Mouse (Mus musculus) C2C12 (cell line): ENCODE results near the gene Dbt. TPM values are rescaled to one million over a fixed set of nuclear protein-coding genes. Genes with fewer than 3 reads are reported as not detected.

Experiments used
- H3K27me3 ChIP-seq: one replicate; pipeline ENCODE4 v1.6.1; 2011; ENCODE audit not compliant: control insufficient read depth, insufficient read depth, insufficient read length
- H3K36me3 ChIP-seq: one replicate; pipeline ENCODE4 v1.6.1; 2011; ENCODE audit not compliant: control insufficient read depth, insufficient read depth
- H3K4me3 ChIP-seq: one replicate; pipeline ENCODE4 v1.5.1; 2011; ENCODE audit warnings: mild to moderate bottlenecking, control low read depth; ENCODE audit not compliant: poor library complexity, insufficient read depth, severe bottlenecking
- H3K79me2 ChIP-seq: one replicate; pipeline ENCODE4 v1.6.1; 2011; ENCODE audit not compliant: control insufficient read depth, insufficient read depth
- H3K79me3 ChIP-seq: one replicate; pipeline ENCODE4 v1.6.1; 2011; ENCODE audit warnings: low read depth, control low read depth
- H3ac ChIP-seq: one replicate; pipeline ENCODE3; 2011; ENCODE audit warnings: low read depth; ENCODE audit not compliant: control insufficient read depth, insufficient read length
- CEBPB ChIP-seq: IDR thresholded peaks from one replicate; pipeline ENCODE4 v1.6.1; 2011; ENCODE audit warnings: low read depth, mild to moderate bottlenecking, control low read depth, moderate library complexity
- CTCF ChIP-seq: IDR thresholded peaks from one replicate; pipeline ENCODE4 v1.5.1; 2011; ENCODE audit not compliant: control insufficient read depth, insufficient read depth, insufficient read length
- FOSL1 ChIP-seq: IDR thresholded peaks from one replicate; pipeline ENCODE4 v1.8.0; 2011; ENCODE audit warnings: mild to moderate bottlenecking, low read length; ENCODE audit not compliant: poor library complexity, insufficient read depth, severe bottlenecking
- MAX ChIP-seq: IDR thresholded peaks from one replicate; pipeline ENCODE4 v1.6.1; 2011; ENCODE audit warnings: mild to moderate bottlenecking, control low read depth
- MYOD1 ChIP-seq: IDR thresholded peaks from one replicate; pipeline ENCODE4 v1.6.1; 2011; ENCODE audit warnings: low read depth; ENCODE audit not compliant: control insufficient read depth, insufficient read length
- MYOG ChIP-seq: IDR thresholded peaks from one replicate; pipeline ENCODE4 v1.6.1; 2011; ENCODE audit not compliant: control insufficient read depth, insufficient read length; ENCODE audit errors: extremely low read depth
- USF1 ChIP-seq: IDR thresholded peaks from one replicate; pipeline ENCODE4 v1.6.1; 2011; ENCODE audit warnings: low read depth, mild to moderate bottlenecking, control low read depth, moderate library complexity
- long read RNA-seq, 2 experiments: library from polyadenylated mRNA; unstranded; transcript quantifications; one replicate each; pipeline ENCODE4 v2.0.0; 2019 to 2020
- polyA plus RNA-seq: library from polyadenylated mRNA; unstranded; fragments of >200 nt; fragmentation: generic; extraction: Trizol; gene quantifications from one replicate; pipeline ENCODE4 v1.2.1, GENCODE M21; 2012; ENCODE audit warnings: missing spikeins

The Dbt gene
- polyA plus RNA-seq, result 1.8 TPM
- long read RNA-seq, experiment 1, partial matches to known transcripts, result 2 of 6 reads
- long read RNA-seq, experiment 1, other reads (novel, unspliced or antisense), result 1 of 6 reads
- long read RNA-seq, experiment 2, transcript Dbt-201 (11 exons, 3,301 nt), result major isoform, 46 of 64 reads
- long read RNA-seq, experiment 2, partial matches to known transcripts, result 2 of 64 reads
- long read RNA-seq, experiment 2, other reads (novel, unspliced or antisense), result 16 of 64 reads

DNA sequence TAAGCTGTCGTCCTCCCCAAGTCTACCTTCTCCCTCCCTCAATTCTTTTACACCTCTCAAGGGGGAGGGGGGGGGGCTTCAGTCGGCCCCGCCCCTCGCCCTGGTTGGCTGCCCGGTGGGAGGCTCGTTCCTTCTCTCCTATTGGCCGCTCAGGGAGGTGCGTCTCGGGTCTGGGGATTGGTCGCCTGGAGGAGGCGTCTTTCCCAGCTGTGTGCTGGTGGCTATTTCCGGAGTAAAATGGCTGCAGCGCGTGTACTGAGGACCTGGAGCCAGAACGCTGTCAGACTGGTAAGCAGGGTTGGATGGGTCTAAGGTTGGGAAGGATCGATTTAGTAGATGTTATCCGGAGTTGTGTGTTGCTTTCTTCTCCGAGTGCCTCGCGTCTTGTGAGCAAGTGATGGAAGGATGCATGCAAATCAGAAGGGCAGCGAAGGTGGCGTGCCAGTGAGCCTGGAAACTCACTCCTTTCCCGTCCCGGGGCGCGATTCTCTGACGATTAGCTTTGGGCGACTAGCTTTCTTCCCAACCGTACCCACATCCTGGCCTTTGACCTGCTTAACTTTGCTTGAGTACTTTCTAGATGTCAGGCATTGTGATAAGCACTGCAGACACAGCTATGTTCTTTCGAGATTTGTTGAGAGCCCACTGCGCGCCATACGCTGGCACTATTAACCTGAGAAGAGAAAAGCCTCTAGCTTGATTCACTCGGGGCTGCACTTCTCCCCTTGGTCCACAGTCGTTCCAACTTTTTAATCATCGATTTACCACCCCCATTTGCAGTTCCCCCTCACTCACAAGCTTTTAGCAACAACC lies at the start of gene Dbt:
TSS of gene Dbt (plus strand) at position 167 of the 813 bp plus-strand sequence.
- no peaks in the 10 kb centered on the region for H3K79me2 ChIP-seq
- peak within 1 kb of the TSS; percentile 9 for H3ac ChIP-seq
- peak within 1 kb of the TSS; percentile 39 for H3K4me3 ChIP-seq
- no peaks in the 10 kb centered on the region for H3K36me3 ChIP-seq
- TF ChIP-seq MAX (peak; percentile 89), USF1 (no peak)
- no peaks in the 10 kb centered on the region for H3K27me3 ChIP-seq
- no peaks in the 10 kb centered on the region for H3K79me3 ChIP-seq

DNA sequence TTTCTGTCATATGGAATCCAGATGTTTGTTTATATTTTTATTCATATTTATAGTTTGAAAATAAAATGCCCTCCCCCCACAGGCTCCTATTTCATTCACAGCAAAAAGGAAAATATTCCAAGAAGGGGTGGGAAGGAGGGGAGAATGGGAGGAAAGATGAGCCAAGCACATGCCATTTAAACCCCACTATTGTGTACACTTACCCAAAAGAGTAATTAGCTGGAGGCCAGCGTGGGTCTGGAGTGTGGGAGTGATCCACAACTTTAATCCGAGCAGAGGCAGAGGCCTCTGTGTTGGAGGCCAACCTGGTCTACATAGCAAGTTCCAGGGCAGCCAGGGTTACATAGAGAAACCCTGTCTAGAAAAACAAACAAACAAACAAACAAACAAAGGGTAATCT lies 48.6 kb upstream of the Dbt start:
- H3K4me3 ChIP-seq, result no peak overlapping the region
- TF ChIP-seq MAX, result no peak
- no peak for TF ChIP-seq CEBPB
- TF ChIP-seq MYOG, result no peak
- no peak for TF ChIP-seq CTCF
- no peak for TF ChIP-seq USF1
- TF ChIP-seq MYOD1, result no peak
- no peak for TF ChIP-seq FOSL1

DNA sequence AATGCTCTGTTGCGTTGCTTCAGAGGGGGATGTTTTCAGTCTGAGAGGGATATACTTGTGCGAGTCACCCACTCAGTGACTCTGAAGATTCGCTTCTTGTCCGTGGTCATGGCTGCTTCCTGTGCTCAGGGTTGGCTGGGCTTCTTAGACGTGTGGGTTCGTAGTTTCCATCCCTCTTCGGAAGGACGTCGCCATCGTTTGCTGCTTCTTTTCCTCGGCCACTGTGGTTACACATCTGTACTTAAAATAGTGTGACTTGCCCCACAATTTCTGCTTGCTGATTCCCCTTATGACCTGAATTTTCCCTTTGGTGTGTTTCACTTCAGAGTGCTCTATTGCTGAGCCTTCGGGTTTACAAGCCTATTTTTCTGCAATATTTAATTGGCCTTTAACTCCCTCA lies 47.2 kb upstream of the Dbt start:
- TF ChIP-seq FOSL1 (no peak), USF1 (no peak), MYOD1 (no peak), CEBPB (no peak), CTCF (no peak)
- H3K79me3 ChIP-seq, result no peaks in the 10 kb centered on the region
- no peaks in the 10 kb centered on the region for H3K79me2 ChIP-seq
- no peak overlapping the region for H3ac ChIP-seq
- no peaks in the 10 kb centered on the region for H3K36me3 ChIP-seq
- H3K27me3 ChIP-seq, result no peaks in the 10 kb centered on the region
- H3K4me3 ChIP-seq, result no peak overlapping the region

More for the DNA sequence above, 48.6 kb upstream of the Dbt start:
- no peaks in the 10 kb centered on the region for H3K36me3 ChIP-seq
- H3K27me3 ChIP-seq, result no peaks in the 10 kb centered on the region
- H3K79me3 ChIP-seq, result no peaks in the 10 kb centered on the region
- H3ac ChIP-seq, result no peak overlapping the region
- H3K79me2 ChIP-seq, result no peaks in the 10 kb centered on the region

DNA sequence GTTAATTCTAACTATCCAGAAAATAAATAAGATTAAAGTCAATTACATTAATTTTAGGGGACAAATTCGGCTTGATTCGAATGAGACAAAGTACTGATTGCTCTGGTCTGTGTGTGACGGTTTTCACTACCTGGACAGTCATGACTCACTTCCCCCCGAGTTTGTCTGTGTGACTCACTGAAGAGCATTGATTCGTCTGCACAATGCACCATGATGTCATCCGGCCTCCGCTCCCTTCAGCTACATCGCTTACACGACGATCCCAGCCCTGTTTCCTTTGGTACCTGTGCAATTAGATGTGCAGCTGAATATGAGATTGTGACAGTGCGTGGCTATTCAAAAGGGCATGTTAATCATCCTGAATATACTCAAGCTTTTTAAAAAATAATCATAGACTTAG lies 38.3 kb upstream of the Dbt start:
- Histone ChIP-seq H3K4me3 (no peak overlapping the region), H3K36me3 (no peaks in the 10 kb centered on the region), H3K27me3 (no peaks in the 10 kb centered on the region)

DNA sequence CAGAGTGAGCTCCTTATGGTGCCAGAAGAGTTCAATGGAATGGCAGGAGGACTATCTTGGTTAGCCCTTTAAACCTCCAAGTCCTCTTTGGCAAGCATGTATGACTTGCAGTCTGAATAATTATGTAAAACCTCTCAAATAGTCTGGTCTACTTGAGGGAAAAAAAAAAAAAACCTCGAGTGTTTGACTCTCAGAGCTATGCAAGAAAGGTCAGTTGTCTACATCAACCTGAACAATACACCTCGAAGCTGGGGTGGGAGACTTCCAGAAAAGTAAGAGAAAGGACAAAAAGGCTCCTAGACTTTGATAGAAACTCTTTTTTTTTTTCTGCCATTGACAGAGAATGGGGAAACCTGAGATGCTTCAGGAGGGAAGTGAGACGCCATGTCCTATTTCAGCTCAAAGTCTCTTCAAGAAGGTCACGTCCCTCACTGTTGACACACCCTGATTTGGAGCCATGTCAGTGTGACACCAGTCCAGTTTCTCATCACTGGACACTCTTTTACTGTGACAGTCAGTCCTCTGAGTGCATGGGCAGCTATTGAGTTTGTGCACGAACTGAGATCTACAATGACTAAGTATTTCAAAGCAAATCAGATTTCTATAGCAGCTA lies 36.1 kb upstream of the Dbt start:
- H3K36me3 ChIP-seq, result no peaks in the 10 kb centered on the region
- H3K79me2 ChIP-seq, result no peaks in the 10 kb centered on the region
- no peak overlapping the region for H3ac ChIP-seq
- no peaks in the 10 kb centered on the region for H3K79me3 ChIP-seq
- H3K27me3 ChIP-seq, result no peaks in the 10 kb centered on the region
- H3K4me3 ChIP-seq, result no peak overlapping the region
- no peak for TF ChIP-seq CTCF
- no peak for TF ChIP-seq MAX
- TF ChIP-seq MYOD1, result no peak
- TF ChIP-seq MYOG, result no peak
- TF ChIP-seq FOSL1, result no peak
- no peak for TF ChIP-seq CEBPB
- no peak for TF ChIP-seq USF1

More for the DNA sequence above, 38.3 kb upstream of the Dbt start:
- peak; percentile 6 for TF ChIP-seq FOSL1
- TF ChIP-seq MAX, result no peak
- no peak for TF ChIP-seq CTCF
- no peak for TF ChIP-seq MYOG
- no peaks in the 10 kb centered on the region for H3K79me3 ChIP-seq
- no peak overlapping the region for H3ac ChIP-seq
- H3K79me2 ChIP-seq, result no peaks in the 10 kb centered on the region

DNA sequence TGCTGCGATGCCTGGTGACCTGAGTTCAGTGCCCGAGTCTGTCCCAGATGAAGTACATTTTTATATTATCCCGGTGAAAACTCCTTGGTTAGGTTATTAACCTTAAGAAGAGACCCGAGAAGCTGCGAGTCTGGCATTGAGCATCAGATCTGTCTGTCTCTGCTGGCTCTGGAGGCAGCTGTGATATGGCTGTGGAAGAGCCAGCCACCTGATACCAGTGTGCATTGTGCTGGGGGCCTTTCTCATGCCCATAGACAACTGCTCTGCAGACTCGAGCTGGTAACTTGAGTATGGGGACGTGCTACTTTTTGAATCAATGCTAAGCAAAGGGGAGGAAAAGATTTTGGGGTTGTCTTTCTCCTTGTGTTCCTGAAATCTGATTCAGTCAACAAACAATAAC lies 35.5 kb upstream of the Dbt start:
- Histone ChIP-seq H3K79me2 (no peaks in the 10 kb centered on the region), H3K4me3 (no peak overlapping the region), H3K36me3 (no peaks in the 10 kb centered on the region), H3K27me3 (no peaks in the 10 kb centered on the region), H3K79me3 (no peaks in the 10 kb centered on the region), H3ac (no peak overlapping the region)
- TF ChIP-seq MAX, result no peak
- no peak for TF ChIP-seq CTCF
- TF ChIP-seq FOSL1, result no peak
- TF ChIP-seq MYOG, result no peak
- TF ChIP-seq MYOD1, result no peak
- no peak for TF ChIP-seq USF1
- TF ChIP-seq CEBPB, result no peak
